Mouse (Mus musculus) monocyte, adult 2 months (primary cell): ENCODE results near the gene Lbx1.

ENCODE experiments used
- DNase-seq, 2 experiments: peaks; one replicate each; pipeline ENCODE4 v3.0.0; 2022; ENCODE audit warnings: low spot score in 2 of 2, low read depth in 1 of 2

Gene Lbx1

GRCm38 (mm10) chr19:45234191-45234770 lies 1.3 kb downstream of the Lbx1 start:
- DNase-seq, result no peak

GRCm38 (mm10) chr19:45233496-45234127 lies 2.0 kb downstream of the Lbx1 start:
- DNase-seq, result no peak

GRCm38 (mm10) chr19:45232443-45233410 lies 2.9 kb downstream of the Lbx1 start:
- no peak for DNase-seq

GRCm38 (mm10) chr19:45232036-45232410 lies 3.6 kb downstream of the Lbx1 start:
- DNase-seq, result no peak

- no peak for DNase-seq
Measured at GRCm38 (mm10) chr19:45231383-45232035, 4.1 kb downstream of the Lbx1 start.

- DNase-seq, result no peak
Measured at GRCm38 (mm10) chr19:45230848-45231382, 4.7 kb downstream of the Lbx1 start.

- DNase-seq, result no peak
Measured at GRCm38 (mm10) chr19:45230201-45230611, 5.4 kb downstream of the Lbx1 start.

- DNase-seq, result peak in 1 of 2 experiments; percentile 49
Measured at GRCm38 (mm10) chr19:45229378-45230135, 6.1 kb downstream of the Lbx1 start.

GRCm38 (mm10) chr19:45228781-45229180 lies 6.8 kb downstream of the Lbx1 start:
- no peak for DNase-seq

- no peak for DNase-seq
Measured at GRCm38 (mm10) chr19:45228097-45228496, 7.5 kb downstream of the Lbx1 start.

- DNase-seq, result no peak
Measured at GRCm38 (mm10) chr19:45227671-45228070, 7.9 kb downstream of the Lbx1 start.

- DNase-seq, result no peak
Measured at GRCm38 (mm10) chr19:45227049-45227448, 8.6 kb downstream of the Lbx1 start.

- DNase-seq, result no peak
Measured at GRCm38 (mm10) chr19:45226246-45226645, 9.4 kb downstream of the Lbx1 start.

GRCm38 (mm10) chr19:45225130-45225529 lies 10.5 kb downstream of the Lbx1 start:
- DNase-seq, result no peak

GRCm38 (mm10) chr19:45224286-45224559 lies 11.4 kb downstream of the Lbx1 start:
- no peak for DNase-seq

GRCm38 (mm10) chr19:45223413-45224285 lies 12.0 kb downstream of the Lbx1 start:
- no peak for DNase-seq

GRCm38 (mm10) chr19:45222141-45222782 lies 13.3 kb downstream of the Lbx1 start:
- DNase-seq, result no peak

GRCm38 (mm10) chr19:45221458-45221783 lies 14.2 kb downstream of the Lbx1 start:
- DNase-seq, result no peak
